Mouse (Mus musculus) left cerebral cortex, postnatal 36 days (tissue): ENCODE results near the gene Dydc2. TPM values are rescaled to one million over a fixed set of nuclear protein-coding genes. Genes with fewer than 3 reads are reported as not detected.

Experiments
- DNase-seq, 2 experiments: peaks; one replicate each; pipeline ENCODE4 v3.0.0; 2021 to 2022; ENCODE audit warnings: low spot score in 2 of 2, mixed read lengths in 1 of 2
- intact Hi-C: fragments of 180-260 bp; cut with DNase I; formaldehyde crosslinking; loops from one replicate; pipeline ENCODE4 v1.15.1; 2025
- total RNA-seq, 2 experiments: library from RNA; stranded (reverse); gene quantifications; 2 replicates each; pipeline ENCODE4 v1.2.3; 2021

Gene Dydc2
- total RNA-seq, 2 experiments from 2014 or later: 1.4 TPM; not detected in 1

DNA sequence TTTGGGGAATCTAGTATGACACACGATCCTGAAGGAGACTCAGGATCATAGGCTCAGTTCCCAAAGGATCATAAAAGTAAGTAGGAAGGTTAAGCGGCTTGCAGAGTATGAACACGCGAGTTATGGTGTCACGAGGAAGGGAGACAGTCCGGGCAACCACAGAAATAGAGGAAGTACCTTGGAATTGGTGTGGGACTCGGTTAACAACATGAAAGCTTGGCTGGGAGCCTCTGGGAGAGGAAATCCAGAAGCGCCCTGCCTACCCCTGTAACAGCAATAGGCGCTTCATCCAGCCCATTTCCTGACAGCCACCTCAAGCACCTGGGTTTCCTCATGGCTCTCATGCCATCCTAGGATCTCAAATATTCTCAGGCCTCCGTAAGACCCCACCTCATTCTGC is 62.7 kb downstream of the Dydc2 start:
- intact Hi-C loops: no loop called here
- no peak for DNase-seq

DNA sequence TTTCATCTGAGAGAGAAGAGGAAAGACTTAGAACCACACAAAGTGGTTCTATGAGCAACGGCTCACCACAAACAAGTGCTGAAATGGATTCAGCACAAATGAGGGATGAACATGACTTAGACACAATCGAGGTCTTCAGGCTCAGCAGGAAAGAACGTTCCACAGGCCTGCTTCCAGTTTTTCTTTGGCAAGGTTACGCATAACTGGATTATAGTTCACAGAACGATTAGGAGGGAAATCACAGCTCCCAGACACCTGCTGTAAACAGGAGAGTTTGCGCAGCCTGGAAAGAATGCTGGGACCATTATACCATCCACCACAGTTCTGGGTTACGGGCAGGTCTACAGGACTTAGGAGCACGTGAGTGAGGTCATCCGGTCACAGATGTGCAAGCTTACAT is 63.3 kb downstream of the Dydc2 start:
- intact Hi-C loops: no loop called here
- no peak for DNase-seq

DNA sequence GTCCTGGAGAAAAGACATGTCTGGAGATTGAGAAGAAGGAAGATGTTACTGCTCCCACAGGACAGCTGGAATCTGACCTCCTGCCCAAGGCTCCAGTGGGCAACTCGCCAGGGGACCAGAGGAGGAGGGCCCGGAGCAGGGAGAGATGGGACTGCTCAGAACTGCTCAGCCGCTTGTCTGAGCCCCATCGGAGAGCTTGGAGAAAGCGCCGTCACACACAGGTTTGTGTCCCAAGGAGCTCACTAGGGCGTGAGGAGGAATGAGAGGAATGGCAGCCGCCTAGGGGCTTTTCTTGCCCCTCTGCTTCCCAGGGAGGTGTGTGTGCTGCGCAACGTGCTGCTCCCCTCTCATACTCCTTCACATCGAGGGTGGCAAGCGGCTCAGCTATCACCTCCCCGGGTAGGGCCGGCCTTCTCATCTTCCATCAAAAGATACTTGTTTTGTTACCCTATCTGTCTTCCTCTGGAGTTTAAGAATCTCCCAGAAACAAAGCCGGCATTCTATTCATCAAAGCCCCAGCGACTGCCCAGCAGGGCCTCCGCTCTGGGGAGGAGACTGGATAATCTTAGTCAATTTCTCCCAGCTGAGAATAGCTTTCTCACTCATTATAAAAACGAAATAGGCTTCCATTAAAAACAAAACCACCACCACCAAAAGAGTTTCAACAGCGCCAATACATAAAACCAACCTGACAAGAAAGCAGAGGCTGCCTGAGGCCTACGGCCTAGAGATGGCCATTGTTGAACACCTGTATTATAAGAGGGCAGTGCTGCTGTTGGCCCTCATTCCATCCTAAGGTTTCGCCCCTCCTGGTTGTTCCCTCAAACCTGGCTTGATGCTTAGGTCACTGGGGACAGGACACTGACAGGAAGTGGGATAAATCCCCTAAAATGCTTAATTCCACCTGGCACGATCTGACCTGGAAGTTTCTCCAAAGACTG is 64.5 kb downstream of the Dydc2 start:
- intact Hi-C loops: no loop called here
- no peak for DNase-seq

DNA sequence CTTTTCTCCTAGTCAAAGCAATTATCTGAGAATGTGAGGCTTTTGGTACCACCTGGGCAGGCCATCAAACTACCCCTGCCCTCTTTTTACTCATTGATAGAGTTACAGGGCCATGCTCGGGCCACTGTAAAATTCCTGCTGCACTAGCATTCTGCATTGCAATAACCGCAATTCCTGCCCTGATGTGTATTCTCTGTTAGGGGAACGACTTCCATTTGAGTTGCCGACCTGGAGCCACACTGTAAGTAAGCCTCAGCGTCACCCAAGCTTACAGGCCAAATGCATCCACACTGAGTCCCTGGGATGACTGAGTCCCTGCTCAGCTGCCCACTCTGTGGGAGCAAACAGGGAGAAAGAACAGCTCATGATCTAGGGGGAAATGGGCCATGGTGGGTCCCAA is 67.4 kb downstream of the Dydc2 start:
- intact Hi-C loops: no loop called here
- no peak for DNase-seq

DNA sequence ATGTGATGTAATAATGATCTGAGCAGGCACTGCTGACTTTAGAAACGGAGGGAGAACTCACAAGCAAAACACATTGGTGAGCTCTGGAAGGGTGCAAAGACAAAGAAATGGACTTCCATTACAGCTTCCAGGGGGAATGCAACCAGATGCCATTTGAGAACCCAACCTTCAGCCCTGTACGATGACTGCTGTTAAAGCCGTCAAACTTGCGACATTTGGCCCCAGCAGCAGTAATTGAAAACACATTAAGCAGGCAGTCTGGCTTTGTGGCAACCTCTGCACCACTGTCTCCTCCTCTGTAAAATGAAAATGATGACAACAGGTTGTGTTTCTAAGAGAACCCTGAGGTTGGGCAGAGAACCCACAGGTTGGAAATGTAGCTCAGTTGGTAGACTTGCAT is 68.2 kb downstream of the Dydc2 start:
- intact Hi-C loops: no loop called here
- no peak for DNase-seq

DNA sequence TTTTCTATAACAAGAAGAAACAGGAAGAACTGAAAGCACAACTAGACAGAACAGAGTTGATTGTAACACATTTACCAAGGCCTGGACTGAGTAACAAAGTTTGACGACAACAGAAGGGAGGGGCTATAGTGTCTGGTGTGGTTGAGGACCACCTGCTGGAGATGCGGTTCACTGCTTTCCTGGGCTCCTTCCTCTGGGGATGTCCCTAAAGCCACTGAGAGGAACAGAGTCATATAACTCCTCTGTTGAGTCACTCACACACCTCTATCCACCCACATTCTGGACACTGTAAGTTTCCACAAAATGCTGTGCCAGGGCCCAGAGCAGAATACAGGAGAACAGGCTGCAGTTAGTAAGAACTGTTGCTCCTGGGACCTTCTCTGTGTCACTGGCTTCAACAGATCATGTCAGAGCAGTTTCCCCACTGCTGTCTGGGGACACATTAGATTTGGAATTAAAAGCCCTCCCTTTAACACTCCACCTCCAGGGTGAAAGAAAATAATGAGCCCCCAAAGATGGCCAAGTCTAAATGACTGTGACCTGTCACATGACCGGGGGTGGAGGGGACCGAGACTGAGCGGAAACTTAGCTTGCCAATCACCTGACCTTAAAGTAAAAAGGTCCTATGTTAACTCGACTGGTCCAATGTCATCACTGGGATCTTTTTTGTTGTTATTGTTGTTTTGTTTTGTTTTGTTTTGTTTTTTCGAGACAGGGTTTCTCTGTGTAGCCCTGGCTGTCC is 68.9 kb downstream of the Dydc2 start:
- no peak for DNase-seq
- intact Hi-C loops: no loop called here

Other genes starting within 250 kb of the Dydc2 start
- gene Sh2d4b, start 175.9 kb downstream of the Dydc2 start, total RNA-seq: 1 to 10 TPM; 2.7 to 7.9 TPM
- gene Tspan14, start 102.4 kb downstream of the Dydc2 start, total RNA-seq: 10 to 100 TPM; 54.2 to 56.6 TPM
- gene Fam213a, start 55.4 kb downstream of the Dydc2 start, total RNA-seq: 100 to 1,000 TPM; 118 to 125 TPM
- not detected for gene Dydc1, start 3.7 kb upstream of the Dydc2 start, total RNA-seq
- gene Mat1a, start 35.8 kb upstream of the Dydc2 start, total RNA-seq: not detected
- gene Sftpa1, start 62.6 kb upstream of the Dydc2 start, total RNA-seq: not detected
- not detected for gene Mbl1, start 82.2 kb upstream of the Dydc2 start, total RNA-seq
- not detected for gene Sftpd, start 115.9 kb upstream of the Dydc2 start, total RNA-seq
- under 1 TPM; 0.39 to 0.61 TPM for gene Gm2832, start 209.6 kb upstream of the Dydc2 start, total RNA-seq